Mouse (Mus musculus) frontal cortex, postnatal 14 days (tissue): Measurements from ENCODE around the gene Adk.

Source experiments
- DNase-seq, 2 experiments: peaks; one replicate each; pipeline ENCODE4 v3.0.0; 2022; ENCODE audit warnings: low spot score in 2 of 2

The Adk gene

DNA sequence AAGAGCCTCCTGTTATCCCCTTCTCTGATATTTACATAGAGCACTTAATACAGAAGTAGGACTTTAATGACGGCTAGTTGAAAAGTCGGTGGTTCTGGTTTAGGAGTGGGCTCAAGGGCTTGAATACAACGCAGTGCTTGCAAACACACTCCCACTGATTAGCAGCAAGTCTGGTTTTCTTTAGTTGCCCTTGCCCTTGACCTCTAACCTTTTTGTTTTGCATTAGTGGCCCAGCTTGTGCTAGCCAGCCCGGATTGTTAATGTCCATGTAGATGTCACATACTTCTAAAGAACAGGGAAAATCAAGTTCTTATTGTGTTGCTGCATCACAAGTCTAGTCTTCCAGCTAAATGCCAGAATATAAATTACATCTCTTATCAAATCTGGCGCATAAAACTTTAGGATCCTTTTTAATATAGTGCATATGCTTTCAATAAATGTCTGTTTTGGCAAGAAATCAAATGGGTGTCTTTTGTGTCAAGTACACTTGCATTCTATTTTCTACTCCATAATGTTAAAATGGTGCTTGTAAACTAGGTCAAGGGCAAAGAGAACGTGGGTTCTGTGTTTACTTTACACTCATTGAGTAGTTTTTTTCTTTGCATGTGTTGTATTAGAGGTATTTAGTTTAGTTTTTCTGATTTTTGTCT lies 296.4 kb downstream of the Adk start:
- no peak for DNase-seq

DNA sequence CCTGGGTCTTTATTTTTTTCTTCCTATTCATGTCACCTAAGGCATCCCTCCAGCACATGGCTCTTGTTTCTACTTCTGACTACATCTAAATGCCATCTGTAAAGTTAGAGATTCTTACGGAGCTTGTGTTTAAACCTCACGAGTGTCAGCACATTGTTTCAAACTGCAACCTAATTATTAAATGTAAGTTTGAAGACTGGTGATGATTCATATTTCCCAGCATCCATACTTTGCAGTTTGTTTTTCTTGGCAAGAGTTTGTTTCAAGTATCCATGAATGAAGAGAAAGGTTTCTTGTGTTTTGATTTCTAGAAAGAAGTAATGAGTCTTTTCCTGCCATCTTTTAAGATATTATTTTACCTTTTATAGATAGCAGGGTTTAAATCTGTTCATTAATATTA lies 299.3 kb downstream of the Adk start:
- no peak for DNase-seq

DNA sequence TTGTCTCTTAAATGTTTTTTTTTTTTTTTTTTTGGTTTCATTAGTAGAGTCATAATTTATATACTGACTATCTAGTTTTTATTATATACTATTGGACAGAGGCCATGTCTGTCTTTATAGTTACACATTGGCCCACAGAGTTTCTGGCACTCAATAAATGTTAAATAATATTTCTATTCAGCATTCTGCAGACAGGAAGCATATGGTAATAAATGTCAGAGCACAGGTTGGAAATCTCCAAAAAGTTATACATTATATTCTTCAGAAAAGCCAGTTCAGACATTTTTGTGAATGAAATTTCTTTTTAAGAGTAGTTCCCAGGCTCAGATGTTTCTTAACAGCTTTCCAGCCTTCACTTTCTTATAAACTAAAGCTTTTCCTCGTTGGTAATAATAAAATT lies 303.9 kb downstream of the Adk start:
- DNase-seq = no peak

DNA sequence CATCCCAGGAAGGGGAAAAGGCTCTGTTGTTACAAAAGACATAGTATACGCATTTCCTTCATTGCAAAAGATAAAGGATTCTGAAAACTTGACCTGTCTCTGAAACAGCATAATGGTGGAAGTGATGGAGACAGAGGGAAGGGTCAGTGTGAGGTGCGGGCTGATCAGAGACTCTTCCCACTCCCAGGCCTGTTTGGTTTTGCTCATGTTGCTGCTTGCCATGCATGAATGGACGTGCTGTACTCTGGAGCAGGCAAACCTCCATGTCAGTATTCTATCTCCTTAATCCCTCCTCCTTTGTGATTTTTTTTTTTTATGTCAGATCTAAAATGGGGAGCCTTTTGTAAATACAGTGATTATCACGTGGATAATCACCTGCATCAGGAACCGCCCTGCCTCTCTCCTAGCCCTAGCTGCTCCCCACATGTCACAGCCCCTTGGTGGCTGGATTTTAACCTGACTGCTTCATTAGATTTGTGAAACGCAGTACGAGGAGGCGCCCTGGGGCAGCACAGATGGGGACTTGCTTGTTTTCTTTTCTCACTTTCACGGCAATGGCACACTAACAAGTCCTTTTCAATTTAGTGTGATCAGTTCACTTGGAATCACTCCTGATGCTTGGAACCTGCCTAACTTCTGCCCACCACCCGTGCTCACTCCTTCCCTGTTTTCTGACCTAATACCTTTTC lies 307.0 kb downstream of the Adk start:
- DNase-seq = no peak

DNA sequence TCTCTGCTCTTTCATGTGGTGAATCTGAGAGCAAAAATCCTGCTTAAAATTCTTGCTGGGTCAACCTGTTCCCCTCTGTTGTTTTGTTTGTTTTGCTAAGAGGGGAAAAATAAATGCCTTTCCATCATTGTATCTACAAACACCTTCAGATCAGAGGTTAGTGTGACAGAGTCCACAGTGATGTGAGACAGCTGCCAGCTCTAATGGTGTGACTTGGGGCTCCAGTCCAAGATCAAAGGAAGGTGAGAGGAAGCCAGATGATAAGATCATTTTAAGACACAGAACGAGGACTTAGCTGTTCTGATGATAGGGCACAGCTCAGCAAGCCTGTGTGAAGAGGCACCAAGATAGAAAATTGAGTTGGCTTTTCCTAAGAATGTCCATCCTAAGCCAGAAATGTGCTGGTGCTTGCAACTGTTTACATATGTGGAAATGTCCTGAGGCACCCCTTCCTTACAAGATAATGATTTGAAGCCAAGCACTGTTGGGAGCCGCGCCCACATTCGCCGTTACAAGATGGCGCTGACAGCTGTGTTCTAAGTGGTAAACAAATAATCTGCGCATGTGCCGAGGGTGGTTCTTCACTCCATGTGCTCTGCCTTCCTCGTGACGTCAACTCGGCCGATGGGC lies 307.6 kb downstream of the Adk start:
- no peak for DNase-seq

DNA sequence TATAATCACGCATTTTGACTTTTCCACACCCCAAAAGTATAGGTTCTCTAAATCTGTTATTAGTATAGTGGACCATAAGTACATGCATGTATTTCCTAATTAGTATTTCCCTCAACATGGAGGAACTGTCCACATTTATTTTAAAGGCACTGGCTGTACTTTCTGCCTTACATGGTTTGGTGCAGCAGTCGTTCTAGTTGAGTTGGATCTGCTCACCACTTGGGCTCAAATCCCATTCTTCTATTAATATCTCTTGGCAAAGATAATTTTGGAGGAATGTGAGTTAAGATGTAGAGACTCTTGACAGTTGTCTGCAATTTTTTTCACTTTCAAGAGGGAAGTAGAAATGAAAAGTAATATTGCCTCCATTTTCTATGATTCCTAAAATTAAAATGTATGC lies 314.7 kb downstream of the Adk start:
- DNase-seq = no peak

DNA sequence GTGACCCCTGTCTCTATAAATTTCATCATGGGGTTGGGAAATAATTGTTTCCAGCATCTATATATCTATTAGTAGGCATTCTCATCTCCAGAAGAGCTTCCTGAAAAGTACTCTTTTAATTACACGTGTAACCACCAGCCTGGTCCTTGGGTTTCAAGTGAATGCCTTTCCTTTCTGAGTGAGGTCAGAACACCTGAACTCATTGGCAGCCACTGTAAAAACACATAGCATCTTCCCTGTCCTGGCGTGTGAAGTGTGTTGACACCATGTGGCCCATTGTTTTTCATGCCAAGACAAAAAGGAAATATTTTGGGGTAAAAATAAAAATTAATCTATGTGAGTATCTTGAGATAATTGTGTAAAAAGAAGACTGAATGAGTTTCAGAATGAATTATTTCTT lies 316.2 kb downstream of the Adk start:
- DNase-seq = no peak

DNA sequence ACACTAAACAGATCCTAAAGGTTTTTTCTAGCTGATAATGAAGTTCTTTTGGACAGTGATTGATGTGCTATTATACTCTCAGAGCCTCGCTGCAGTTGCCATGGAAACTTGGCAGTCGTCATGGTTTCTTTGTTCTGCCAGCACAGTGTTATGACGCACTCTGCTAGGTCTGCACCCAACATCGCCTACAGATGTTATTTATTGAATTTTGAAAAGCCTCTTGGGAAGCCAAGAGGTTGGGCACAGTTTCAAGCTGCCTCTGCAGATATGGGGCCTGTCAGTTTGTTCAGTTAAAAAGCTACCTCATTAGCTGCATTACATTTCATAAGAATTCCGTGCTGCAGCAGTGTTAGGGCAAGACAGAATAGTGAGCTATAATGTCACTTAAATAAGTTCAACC lies 316.8 kb downstream of the Adk start:
- DNase-seq = peak; percentile 66 to 76

DNA sequence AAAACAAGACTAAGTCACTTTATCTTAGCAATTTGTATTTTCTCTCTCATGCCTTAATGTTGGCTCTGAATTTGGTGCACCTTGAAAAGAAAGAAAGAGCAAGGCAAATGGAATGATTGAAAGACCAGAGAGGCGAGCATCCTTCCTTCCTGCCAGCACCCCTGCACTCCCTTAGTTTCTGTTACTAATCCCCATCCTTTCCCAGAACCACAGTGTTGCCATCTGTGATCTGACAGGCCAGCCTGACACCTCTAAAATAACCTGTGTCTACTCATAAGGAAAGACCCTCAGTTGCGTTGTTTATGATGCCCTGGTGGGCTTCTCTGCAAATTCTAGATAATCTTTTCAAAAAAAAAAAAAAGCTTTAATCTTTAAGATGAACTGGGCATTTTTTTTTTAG lies 319.6 kb downstream of the Adk start:
- DNase-seq = no peak

DNA sequence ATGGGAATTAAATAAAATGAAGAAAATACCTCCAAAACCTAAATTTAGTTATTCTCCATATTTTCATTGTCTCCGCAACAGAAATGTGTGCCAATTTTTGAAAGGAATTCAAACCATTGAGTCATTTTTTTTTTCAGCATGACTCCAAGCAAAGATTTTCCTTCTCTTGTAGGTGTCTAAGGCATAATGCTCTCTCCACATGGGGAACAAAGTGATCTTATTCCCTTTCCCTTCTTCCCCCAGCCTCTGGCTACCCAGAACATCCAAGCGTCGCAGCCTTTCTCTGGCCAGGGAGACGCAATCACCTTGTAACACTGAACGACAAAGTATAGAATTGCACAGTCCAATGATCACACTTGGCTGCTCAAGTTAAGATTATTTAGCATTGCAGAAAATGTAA lies 320.3 kb downstream of the Adk start:
- no peak for DNase-seq

DNA sequence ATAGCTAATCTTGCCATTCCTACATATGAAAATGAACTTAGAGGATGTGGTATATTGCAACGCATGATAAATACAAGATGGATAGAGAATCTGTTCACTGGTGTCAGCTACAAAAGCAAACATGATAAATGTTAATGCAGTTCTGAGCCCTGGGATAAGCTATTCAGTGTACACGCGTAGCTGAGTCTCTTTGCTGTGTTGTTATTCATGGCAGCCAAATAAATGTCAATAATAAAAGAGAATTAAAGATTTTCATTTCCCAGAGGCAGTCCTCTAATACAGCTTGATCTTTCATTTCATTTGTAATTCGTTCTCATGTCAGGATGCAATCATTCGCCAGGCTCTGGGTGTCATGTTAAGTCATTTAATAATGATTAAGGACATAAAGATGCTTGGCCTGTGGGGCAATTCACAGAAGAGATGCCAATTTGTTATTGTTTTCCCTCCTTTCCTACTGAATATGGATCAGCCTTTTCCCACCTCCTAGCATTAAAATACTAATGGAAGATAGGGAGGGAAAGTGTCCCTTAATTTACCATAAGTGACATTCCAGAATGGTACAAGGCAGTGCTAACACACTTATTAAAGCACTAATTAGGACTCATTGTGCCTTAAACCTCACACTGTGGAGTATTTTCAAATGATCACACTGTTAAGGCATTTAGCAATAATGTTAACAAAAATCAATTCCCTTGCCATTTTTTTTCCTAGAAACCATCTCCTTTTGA lies 331.5 kb downstream of the Adk start:
- DNase-seq = no peak

DNA sequence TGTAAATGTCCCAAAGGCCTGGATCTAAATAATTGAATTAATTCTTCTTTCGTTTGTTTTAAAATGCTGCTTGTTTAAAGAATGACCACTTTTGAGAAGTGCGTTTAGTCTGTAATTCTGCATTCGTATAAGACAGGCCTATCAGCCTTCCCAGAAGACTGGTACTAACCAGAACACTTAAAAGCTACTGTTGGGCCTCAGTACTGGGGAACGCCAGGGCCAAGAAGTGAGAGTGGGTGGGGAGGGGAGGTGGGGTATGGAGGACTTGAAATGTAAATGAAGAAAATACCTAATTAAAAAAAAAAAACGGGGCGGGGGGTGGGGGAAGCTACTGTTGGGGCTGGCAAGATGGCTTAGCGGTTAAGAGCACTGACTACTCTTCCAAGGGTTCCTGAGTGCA lies 347.1 kb downstream of the Adk start:
- no peak for DNase-seq

DNA sequence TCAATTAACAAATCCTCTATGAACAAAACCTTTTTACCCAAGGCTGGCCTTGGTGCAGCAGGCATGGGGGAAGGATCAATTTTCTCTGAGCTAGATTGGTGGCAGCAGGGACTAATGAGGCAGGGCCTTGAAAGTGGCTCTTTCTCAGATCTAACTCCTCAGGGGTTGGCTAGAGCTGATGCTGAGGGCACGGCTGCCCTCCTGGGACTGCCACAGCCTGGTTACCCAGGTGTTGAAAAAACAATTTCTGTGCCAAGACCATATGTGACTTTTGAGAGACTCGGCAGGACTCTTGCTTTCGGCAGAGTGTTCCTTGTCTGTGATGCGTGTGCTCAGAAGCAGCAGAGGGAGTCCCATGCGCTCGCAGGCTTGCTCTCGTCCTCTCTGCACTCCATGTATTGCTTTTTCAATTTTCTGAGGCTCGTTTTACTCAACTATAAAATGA lies 349.8 kb downstream of the Adk start:
- peak in 1 of 2 experiments; percentile 5 for DNase-seq

DNA sequence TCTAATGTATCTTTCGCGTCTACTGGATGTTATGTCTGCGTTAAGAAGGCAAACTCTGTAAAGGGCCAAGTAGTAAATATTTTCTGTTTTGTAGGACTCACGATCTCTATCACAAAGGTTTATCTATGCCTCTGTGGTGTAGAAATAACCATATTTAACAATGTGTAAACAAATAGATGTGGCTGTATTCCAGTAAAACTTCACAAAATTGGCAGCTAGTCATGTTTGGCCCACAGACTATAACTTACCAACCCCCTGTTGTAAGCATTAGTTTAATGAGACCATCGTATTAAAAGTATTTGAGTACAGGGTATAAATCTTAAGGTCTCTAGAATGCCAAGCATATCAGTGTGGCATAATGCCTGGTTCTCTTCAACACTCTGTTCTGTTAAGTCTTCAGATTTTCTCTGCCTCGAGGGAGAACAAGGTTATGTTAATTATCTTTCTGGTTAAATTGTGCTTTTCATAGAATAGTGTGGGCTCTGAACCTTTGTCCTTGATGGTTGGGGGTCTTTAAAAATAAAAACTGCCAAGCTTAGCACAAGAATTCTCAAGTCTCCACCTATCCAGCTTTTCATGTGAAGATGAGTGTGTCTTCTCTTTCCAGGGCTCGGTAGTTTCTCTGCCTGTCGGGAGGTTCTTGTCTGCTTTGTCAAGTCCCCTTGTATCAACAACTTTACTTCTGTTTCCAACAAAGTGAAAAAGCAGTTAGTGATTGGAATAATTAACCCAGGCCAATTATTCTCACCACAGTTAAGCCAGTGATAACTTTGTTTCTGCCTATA lies 350.4 kb downstream of the Adk start:
- DNase-seq = no peak

DNA sequence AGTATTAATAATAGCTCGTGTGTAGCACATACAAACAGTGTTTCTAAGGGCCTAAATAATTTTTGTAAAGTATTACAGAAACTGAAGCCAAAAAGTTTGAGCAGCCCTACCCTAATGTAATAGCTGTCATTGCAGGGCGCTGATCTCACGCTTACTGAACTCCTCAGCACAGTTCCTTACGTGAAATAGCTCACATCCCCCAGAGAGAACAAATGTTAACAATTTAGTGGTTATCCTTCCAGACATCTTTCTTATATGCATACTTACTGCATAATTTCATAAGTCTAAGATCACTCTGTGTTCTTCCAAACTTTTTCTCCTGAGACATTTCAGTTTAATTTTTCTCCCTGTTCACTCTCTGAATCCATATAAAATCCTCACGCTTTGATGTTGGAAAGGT lies 354.6 kb downstream of the Adk start:
- no peak for DNase-seq

DNA sequence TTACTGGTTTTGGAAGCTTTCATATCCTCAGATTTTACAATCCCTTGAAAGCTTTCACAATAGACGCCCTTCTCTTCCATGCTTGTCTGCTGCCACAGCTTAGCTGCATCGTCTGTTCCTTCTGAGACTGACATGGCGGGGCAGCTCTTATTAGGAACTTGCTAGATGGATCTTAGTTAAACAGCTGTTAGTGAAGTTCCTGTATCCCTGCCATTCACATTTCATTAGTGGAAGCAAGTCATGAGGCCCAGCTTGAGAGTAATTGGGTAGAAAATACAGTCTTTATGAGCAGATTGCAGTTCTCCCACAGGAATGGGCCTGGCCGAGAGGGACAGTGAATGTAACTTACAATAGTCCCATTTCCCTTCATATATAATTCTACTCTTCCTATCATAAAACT lies 356.5 kb downstream of the Adk start:
- DNase-seq = no peak

DNA sequence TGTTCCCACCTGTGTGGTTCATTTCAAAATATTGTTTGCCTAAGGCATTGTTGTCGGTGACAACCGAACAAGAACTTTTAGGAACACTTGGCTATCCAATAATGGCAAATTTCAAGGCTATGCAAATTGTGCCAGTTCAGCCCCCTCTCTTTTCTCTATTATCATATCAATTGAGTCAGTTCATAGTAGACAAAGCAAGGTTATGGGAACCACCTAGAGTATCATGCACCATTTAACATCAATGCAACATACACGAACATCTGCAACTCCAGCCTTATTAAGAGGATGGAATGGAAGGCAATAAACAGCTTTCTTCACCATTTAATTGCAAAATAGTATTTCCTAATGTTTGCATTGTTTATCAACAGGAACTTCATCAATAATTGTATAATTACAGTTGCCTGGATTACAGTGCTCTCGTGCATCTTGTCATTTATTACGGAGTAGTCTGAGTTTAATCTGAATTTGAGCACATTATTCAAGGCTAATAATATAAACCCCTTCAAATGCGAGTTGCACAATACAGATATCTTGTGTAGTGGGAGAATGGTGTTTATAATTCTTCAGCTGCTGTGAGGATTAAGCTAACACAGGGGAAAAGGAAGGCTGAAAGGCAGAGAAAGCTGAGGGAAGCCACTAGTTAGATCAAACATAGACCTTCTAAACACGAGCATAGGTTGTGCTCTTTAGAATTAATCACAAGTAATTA lies 358.5 kb downstream of the Adk start:
- DNase-seq = no peak

DNA sequence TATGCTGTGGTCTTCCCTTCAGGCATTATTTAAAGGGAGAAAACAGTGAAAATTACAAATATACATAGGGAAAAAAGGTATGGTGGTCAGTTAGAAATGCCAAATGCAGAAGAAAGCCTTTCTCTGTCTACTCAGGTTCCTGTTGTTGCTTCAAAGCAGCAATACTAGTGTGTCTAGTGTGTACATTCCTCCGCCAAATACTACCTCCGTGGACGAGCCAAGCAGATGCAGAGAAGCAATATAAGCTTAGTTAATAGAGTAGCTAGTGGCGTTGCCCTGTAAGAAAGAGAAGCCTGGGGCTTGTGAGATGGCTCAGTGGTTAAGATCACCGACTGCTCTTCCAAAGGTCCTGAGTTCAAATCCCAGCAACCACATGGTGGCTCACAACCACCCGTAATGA lies 359.1 kb downstream of the Adk start:
- DNase-seq = no peak

DNA sequence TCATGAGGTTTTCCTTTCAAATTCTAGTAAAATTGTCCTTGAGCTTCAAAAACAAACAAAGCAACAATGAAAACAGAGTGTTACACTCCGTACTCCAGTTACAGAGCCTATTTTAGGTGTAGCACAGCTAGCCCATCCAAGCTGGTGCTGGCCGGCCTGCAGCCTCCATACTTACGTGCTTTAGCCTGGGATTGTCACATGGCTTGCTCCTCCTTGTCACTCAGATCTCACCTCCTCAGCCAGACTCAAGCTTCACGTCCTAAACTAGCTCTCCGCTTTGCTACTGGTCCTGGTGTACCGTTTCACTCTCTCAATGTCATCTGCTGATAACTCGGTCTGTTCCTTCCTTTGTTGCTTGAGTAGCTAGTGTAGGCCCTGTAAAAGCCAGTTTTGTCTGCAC lies 366.0 kb downstream of the Adk start:
- no peak for DNase-seq

DNA sequence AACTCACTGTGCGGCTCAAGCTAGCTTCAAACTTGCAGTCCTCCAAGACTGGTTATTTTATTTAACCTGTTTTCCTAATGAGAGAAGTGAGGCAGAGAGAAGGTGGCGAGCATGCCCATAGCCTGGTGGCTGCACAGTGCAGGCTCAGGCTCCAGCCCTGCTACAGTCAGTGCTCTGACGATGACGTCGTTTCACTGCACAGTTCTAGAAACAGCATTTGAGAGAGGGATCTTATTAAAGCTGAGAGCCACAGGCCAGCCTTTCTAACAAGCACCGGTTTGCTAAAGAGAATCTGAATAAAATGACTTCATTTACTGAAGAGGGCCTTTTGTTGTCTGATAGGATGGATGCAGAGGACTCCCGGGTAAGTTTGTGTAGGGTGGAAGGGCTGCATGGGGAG lies 375.0 kb downstream of the Adk start:
- DNase-seq = no peak

DNA sequence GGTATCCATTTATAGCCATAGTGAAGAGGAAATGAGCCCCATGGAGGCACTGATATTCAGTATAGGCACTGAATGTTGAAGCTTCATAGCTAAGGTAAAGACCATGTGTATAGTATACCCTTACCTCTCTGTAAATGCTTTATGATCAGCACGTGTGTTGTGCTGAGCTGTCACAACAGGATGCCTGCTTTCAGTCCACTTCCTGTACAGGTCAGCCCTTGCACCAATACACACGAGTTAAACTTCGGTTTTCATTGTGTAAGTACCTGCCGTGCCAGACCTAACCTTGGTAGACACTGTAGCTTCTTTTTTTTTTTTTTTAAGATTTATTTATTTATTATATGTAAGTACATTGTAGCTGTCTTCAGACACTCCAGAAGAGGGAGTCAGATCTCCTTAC lies 381.0 kb downstream of the Adk start:
- no peak for DNase-seq
